Mouse (Mus musculus) hindbrain, embryonic 12.5 days (tissue): ENCODE data around the gene Plekhg5. TPM values are rescaled to one million over a fixed set of nuclear protein-coding genes. Genes with fewer than 3 reads are reported as not detected.

Experiments
- ATAC-seq: fragments of 200-750 bp; cut with Nextera tagmentation; 2 replicates; pipeline ENCODE4 v1.8.0; 2017; ENCODE audit warnings: moderate TSS enrichment; ENCODE audit not compliant: low FRiP score
- H3K27ac ChIP-seq: fragments of 300-500 bp; sonication (generic); 2 replicates; pipeline ENCODE4 v1.5.1; 2016; ENCODE audit warnings: mild to moderate bottlenecking
- H3K27me3 ChIP-seq: fragments of 300-500 bp; sonication (generic); 2 replicates; pipeline ENCODE4 v1.6.1; 2016; ENCODE audit warnings: mild to moderate bottlenecking
- H3K36me3 ChIP-seq: fragments of 300-500 bp; sonication (generic); 2 replicates; pipeline ENCODE4 v1.6.1; 2016; ENCODE audit warnings: mild to moderate bottlenecking
- H3K4me1 ChIP-seq: fragments of 300-500 bp; sonication (generic); 2 replicates; pipeline ENCODE4 v1.6.1; 2016
- H3K4me2 ChIP-seq: fragments of 300-500 bp; sonication (generic); replicated peaks from 2 replicates; pipeline ENCODE4 v1.6.1; 2016; ENCODE audit warnings: mild to moderate bottlenecking
- H3K4me3 ChIP-seq: fragments of 300-500 bp; sonication (generic); 2 replicates; pipeline ENCODE4 v1.5.1; 2016; ENCODE audit warnings: mild to moderate bottlenecking
- H3K9ac ChIP-seq: fragments of 300-500 bp; sonication (generic); 2 replicates; pipeline ENCODE4 v1.6.1; 2016; ENCODE audit warnings: mild to moderate bottlenecking, moderate library complexity
- H3K9me3 ChIP-seq: fragments of 300-500 bp; sonication (generic); replicated peaks from 2 replicates; pipeline ENCODE4 v1.6.1; 2016; ENCODE audit warnings: mild to moderate bottlenecking
- WGBS: fragments of 180-500 bp; shearing (Covaris S2); methylation state at CpG from one replicate; pipeline ENCODE4 v1.1.7; 2016; 5-methylcytosine and 5-hydroxymethylcytosine counted together
- polyA plus RNA-seq: library from polyadenylated mRNA; unstranded; fragments of >200 nt; fragmentation: Nextera tagmentation; extraction: Ambion mirVana; gene quantifications from 2 replicates; pipeline ENCODE4 v1.2.1, GENCODE M21; 2016

Gene Plekhg5
- polyA plus RNA-seq, 1 experiment from 2014 or later = 12.0 TPM

GRCm38 (mm10) chr4:152038985-152039830 lies 33.1 kb upstream of the Plekhg5 start, which contains the start of gene Nol9:
TSS of gene Nol9 (plus strand) at chr4:152039321.
- peak within 1 kb of the TSS; percentile 44; the same call in 1 of the 2 replicates for H3K27ac ChIP-seq

GRCm38 (mm10) chr4:152039831-152040310 lies 32.4 kb upstream of the Plekhg5 start:
- no peak for ATAC-seq
- Histone ChIP-seq H3K4me3 (peak overlapping the region; percentile 96), H3K9ac (peak overlapping the region; percentile 92), H3K27ac (no peak overlapping the region), H3K27me3 (no peaks in the 10 kb centered on the region), H3K4me1 (peaks cover 15% of the 10 kb centered on the region), H3K36me3 (peaks cover 40% of the 10 kb centered on the region), H3K9me3 (no peaks in the 10 kb centered on the region), H3K4me2 (peak overlapping the region; percentile 98)
- 8% methylated on average over 25 of the region's 25 CpGs for WGBS

More at GRCm38 (mm10) chr4:152038985-152039830, 33.1 kb upstream of the Plekhg5 start, which contains the start of gene Nol9:
- peak; percentile 88 for ATAC-seq
- peaks cover 33% of the 10 kb centered on the region for H3K36me3 ChIP-seq
- peak within 1 kb of the TSS; percentile 98 for H3K4me2 ChIP-seq
- H3K4me3 ChIP-seq = peak within 1 kb of the TSS; percentile 96
- H3K4me1 ChIP-seq = peaks cover 15% of the 10 kb centered on the region
- WGBS = under 1% methylated on average over 86 of the region's 86 CpGs
- H3K27me3 ChIP-seq = no peaks in the 10 kb centered on the region
- peak within 1 kb of the TSS; percentile 92 for H3K9ac ChIP-seq
- H3K9me3 ChIP-seq = no peaks in the 10 kb centered on the region

- Histone ChIP-seq H3K9ac (no peak overlapping the region), H3K9me3 (no peaks in the 10 kb centered on the region), H3K4me3 (no peak overlapping the region), H3K4me2 (no peak overlapping the region), H3K4me1 (peaks cover 15% of the 10 kb centered on the region), H3K36me3 (peaks cover 58% of the 10 kb centered on the region), H3K27ac (no peak overlapping the region), H3K27me3 (no peaks in the 10 kb centered on the region)
- no peak for ATAC-seq
- 93% methylated on average over 22 of the region's 22 CpGs for WGBS
Observed at GRCm38 (mm10) chr4:152041924-152042641, 30.2 kb upstream of the Plekhg5 start.

GRCm38 (mm10) chr4:152043171-152043570 lies 29.1 kb upstream of the Plekhg5 start:
- no peak overlapping the region for H3K4me2 ChIP-seq
- H3K27ac ChIP-seq = no peak overlapping the region
- 90% methylated on average over 3 of the region's 3 CpGs for WGBS
- H3K36me3 ChIP-seq = peaks cover 69% of the 10 kb centered on the region
- no peak for ATAC-seq
- no peak overlapping the region for H3K9ac ChIP-seq
- H3K9me3 ChIP-seq = no peaks in the 10 kb centered on the region
- no peak overlapping the region for H3K4me3 ChIP-seq
- peaks cover 15% of the 10 kb centered on the region for H3K4me1 ChIP-seq
- H3K27me3 ChIP-seq = no peaks in the 10 kb centered on the region

- H3K36me3 ChIP-seq = peaks cover 81% of the 10 kb centered on the region
- WGBS = 81% methylated on average over 6 of the region's 6 CpGs
- no peaks in the 10 kb centered on the region for H3K27me3 ChIP-seq
- ATAC-seq = no peak
- H3K9ac ChIP-seq = peak overlapping the region; percentile 18; the same call in 1 of the 2 replicates
- no peaks in the 10 kb centered on the region for H3K9me3 ChIP-seq
- no peak overlapping the region for H3K27ac ChIP-seq
- peaks cover 15% of the 10 kb centered on the region for H3K4me1 ChIP-seq
- no peak overlapping the region for H3K4me3 ChIP-seq
- H3K4me2 ChIP-seq = no peak overlapping the region
Observed at GRCm38 (mm10) chr4:152044609-152045008, 27.7 kb upstream of the Plekhg5 start.

- Histone ChIP-seq H3K4me3 (no peak overlapping the region), H3K4me2 (no peak overlapping the region), H3K9ac (0 out of 2 replicates have a peak overlapping the region, but pooled peaks have one; percentile 13), H3K36me3 (peaks cover 49% of the 10 kb centered on the region), H3K9me3 (no peaks in the 10 kb centered on the region), H3K27me3 (no peaks in the 10 kb centered on the region), H3K4me1 (no peaks in the 10 kb centered on the region), H3K27ac (0 out of 2 replicates have a peak overlapping the region, but pooled peaks have one; percentile 44)
- no peak for ATAC-seq
- WGBS = 74% methylated on average over 9 of the region's 9 CpGs
Observed at GRCm38 (mm10) chr4:152062390-152063110, 9.7 kb upstream of the Plekhg5 start.

- Histone ChIP-seq H3K9ac (no peak overlapping the region), H3K27me3 (no peaks in the 10 kb centered on the region), H3K4me1 (peaks cover 5% of the 10 kb centered on the region), H3K4me2 (no peak overlapping the region), H3K27ac (no peak overlapping the region), H3K4me3 (no peak overlapping the region), H3K9me3 (no peaks in the 10 kb centered on the region), H3K36me3 (0 out of 2 replicates have a peak, but pooled peaks cover 6% of the 10 kb centered on the region)
- no peak for ATAC-seq
Observed at GRCm38 (mm10) chr4:152067280-152067679, 5.0 kb upstream of the Plekhg5 start.

GRCm38 (mm10) chr4:152068166-152068724 lies 4.1 kb upstream of the Plekhg5 start:
- H3K4me2 ChIP-seq = no peak overlapping the region
- H3K27ac ChIP-seq = no peak overlapping the region
- no peak for ATAC-seq
- peaks cover 12% of the 10 kb centered on the region for H3K4me1 ChIP-seq
- H3K9ac ChIP-seq = no peak overlapping the region
- WGBS = 61% methylated on average over 6 of the region's 6 CpGs
- no peak overlapping the region for H3K4me3 ChIP-seq
- H3K9me3 ChIP-seq = no peaks in the 10 kb centered on the region
- 0 out of 2 replicates have a peak, but pooled peaks cover 2% of the 10 kb centered on the region for H3K36me3 ChIP-seq
- no peaks in the 10 kb centered on the region for H3K27me3 ChIP-seq

GRCm38 (mm10) chr4:152069245-152069644 lies 3.1 kb upstream of the Plekhg5 start:
- H3K4me2 ChIP-seq = no peak overlapping the region
- no peak overlapping the region for H3K9ac ChIP-seq
- peaks cover 17% of the 10 kb centered on the region for H3K4me1 ChIP-seq
- no peak for ATAC-seq
- H3K36me3 ChIP-seq = no peaks in the 10 kb centered on the region
- H3K27ac ChIP-seq = no peak overlapping the region
- WGBS = 85% methylated on average over 3 of the region's 3 CpGs
- H3K9me3 ChIP-seq = no peaks in the 10 kb centered on the region
- H3K4me3 ChIP-seq = no peak overlapping the region
- no peaks in the 10 kb centered on the region for H3K27me3 ChIP-seq

- 79% methylated on average over 11 of the region's 11 CpGs for WGBS
- no peak overlapping the region for H3K4me2 ChIP-seq
- H3K9me3 ChIP-seq = no peaks in the 10 kb centered on the region
- H3K36me3 ChIP-seq = no peaks in the 10 kb centered on the region
- H3K27me3 ChIP-seq = no peaks in the 10 kb centered on the region
- H3K9ac ChIP-seq = no peak overlapping the region
- H3K4me3 ChIP-seq = no peak overlapping the region
- no peak for ATAC-seq
- peaks cover 20% of the 10 kb centered on the region for H3K4me1 ChIP-seq
- H3K27ac ChIP-seq = no peak overlapping the region
Observed at GRCm38 (mm10) chr4:152070494-152071396, 1.6 kb upstream of the Plekhg5 start.

GRCm38 (mm10) chr4:152072655-152073054 lies 357 bp downstream of the Plekhg5 start:
- Histone ChIP-seq H3K27me3 (no peaks in the 10 kb centered on the region), H3K9ac (no peak overlapping the region), H3K4me1 (peaks cover 20% of the 10 kb centered on the region), H3K9me3 (no peaks in the 10 kb centered on the region), H3K36me3 (no peaks in the 10 kb centered on the region), H3K4me3 (no peak overlapping the region), H3K27ac (no peak overlapping the region), H3K4me2 (no peak overlapping the region)
- WGBS = 63% methylated on average over 10 of the region's 10 CpGs
- ATAC-seq = no peak
